Mouse (Mus musculus) CH12.LX (cell line): ENCODE data around the gene Pmpca. TPM values are rescaled to one million over a fixed set of nuclear protein-coding genes. Genes with fewer than 3 reads are reported as not detected.

ENCODE experiments used
- DNase-seq: peaks from one replicate; pipeline ENCODE4 v3.0.0-alpha.2; 2013; ENCODE audit errors: extremely low read depth
- H3K27ac ChIP-seq: 2 replicates; pipeline ENCODE4 v1.5.1; 2012; ENCODE audit warnings: low read depth, mild to moderate bottlenecking, control low read depth, moderate library complexity; ENCODE audit not compliant: insufficient read depth
- H3K27me3 ChIP-seq: replicated peaks from 2 replicates; pipeline ENCODE3; 2012; ENCODE audit warnings: inconsistent platforms
- H3K36me3 ChIP-seq, 2 experiments: replicated peaks in 1 of 2; 2 replicates each; pipeline versions ENCODE3 to v1.6.1; 2012; ENCODE audit warnings: inconsistent platforms in 1 of 2, low read length in 1 of 2, mild to moderate bottlenecking in 1 of 2, mixed read lengths in 1 of 2, moderate library complexity in 1 of 2; ENCODE audit not compliant: control insufficient read depth in 1 of 2, insufficient read depth in 1 of 2
- H3K4me1 ChIP-seq, 2 experiments: 2 replicates each; pipeline ENCODE4 v1.6.1; 2012; ENCODE audit warnings: inconsistent platforms in 1 of 2, moderate library complexity in 1 of 2; ENCODE audit not compliant: insufficient read depth in 2 of 2, control insufficient read depth in 1 of 2
- H3K4me2 ChIP-seq: 2 replicates; pipeline ENCODE4 v1.6.1; 2012; ENCODE audit warnings: low read depth, mild to moderate bottlenecking, control low read depth; ENCODE audit not compliant: poor library complexity, insufficient read depth, severe bottlenecking
- H3K4me3 ChIP-seq, 3 experiments: fragments of 150-350 bp in 1 of 3; sonication (generic) in 1 of 3; replicated peaks in 1 of 3; 2 replicates each; pipeline versions ENCODE3 to v1.5.1; 2011 to 2012; ENCODE audit warnings: low read depth in 2 of 3, low read length in 2 of 3, mild to moderate bottlenecking in 2 of 3, moderate library complexity in 2 of 3, control low read depth in 1 of 3, improper control_type of control experiment in 1 of 3, inconsistent platforms in 1 of 3, mixed read lengths in 1 of 3; ENCODE audit not compliant: poor library complexity in 1 of 3
- H3K79me2 ChIP-seq: replicated peaks from 2 replicates; pipeline ENCODE4 v1.6.1; 2012; ENCODE audit warnings: mild to moderate bottlenecking, moderate library complexity; ENCODE audit not compliant: control insufficient read depth, poor library complexity, insufficient read depth, severe bottlenecking; ENCODE audit errors: extremely low read depth
- H3K9ac ChIP-seq: 2 replicates; pipeline ENCODE4 v1.6.1; 2012; ENCODE audit warnings: low read depth, mild to moderate bottlenecking, control low read depth, moderate library complexity; ENCODE audit not compliant: insufficient read depth
- H3K9me3 ChIP-seq: replicated peaks from 2 replicates; pipeline ENCODE3; 2012; ENCODE audit warnings: low read length, inconsistent platforms, mixed read lengths
- CTCF ChIP-seq, 2 experiments: IDR thresholded peaks in 1 of 2; conservative IDR thresholded peaks in 1 of 2; 2 replicates each; pipeline ENCODE4 v1.5.1; 2011 to 2012; ENCODE audit warnings: low read depth in 2 of 2, low read length in 2 of 2, improper control_type of control experiment in 1 of 2, inconsistent platforms in 1 of 2, mild to moderate bottlenecking in 1 of 2, moderate library complexity in 1 of 2
- ETS1 ChIP-seq: conservative IDR thresholded peaks from 2 replicates; pipeline ENCODE4 v1.6.1; 2012; ENCODE audit warnings: low read depth, mild to moderate bottlenecking, inconsistent platforms, low read length, improper control_type of control experiment, moderate library complexity
- GABPA ChIP-seq: IDR thresholded peaks from 2 replicates; pipeline ENCODE4 v1.6.1; 2012; ENCODE audit warnings: low read depth, low read length, improper control_type of control experiment, inconsistent platforms; ENCODE audit not compliant: insufficient replicate concordance
- IRF4 ChIP-seq: IDR thresholded peaks from 2 replicates; pipeline ENCODE4 v1.6.1; 2014; ENCODE audit warnings: low read depth, mild to moderate bottlenecking, inconsistent platforms, low read length, improper control_type of control experiment
- JUND ChIP-seq: conservative IDR thresholded peaks from 2 replicates; pipeline ENCODE4 v1.6.1; 2011; ENCODE audit warnings: low read depth, low read length, improper control_type of control experiment
- MYC ChIP-seq: IDR thresholded peaks from 2 replicates; pipeline ENCODE4 v1.6.1; 2011; ENCODE audit warnings: low read depth, mild to moderate bottlenecking, improper control_type of control experiment, low read length
- RAD21 ChIP-seq: IDR thresholded peaks from 2 replicates; pipeline ENCODE4 v1.6.1; 2011; ENCODE audit warnings: low read depth, mild to moderate bottlenecking, low read length, improper control_type of control experiment, moderate library complexity
- SIN3A ChIP-seq: IDR thresholded peaks from 2 replicates; pipeline ENCODE4 v1.6.1; 2012; ENCODE audit warnings: low read length, improper control_type of control experiment, inconsistent platforms
- SMC3 ChIP-seq: IDR thresholded peaks from 2 replicates; pipeline ENCODE4 v1.6.1; 2011; ENCODE audit warnings: low read depth, low read length, improper control_type of control experiment
- TBP ChIP-seq: conservative IDR thresholded peaks from 2 replicates; pipeline ENCODE4 v1.6.1; 2011; ENCODE audit warnings: low read depth, low read length, improper control_type of control experiment
- TCF12 ChIP-seq: IDR thresholded peaks from 2 replicates; pipeline ENCODE4 v1.6.1; 2014; ENCODE audit warnings: low read depth, mild to moderate bottlenecking, inconsistent platforms, low read length, improper control_type of control experiment
- UBTF ChIP-seq: IDR thresholded peaks from 2 replicates; pipeline ENCODE4 v1.6.1; 2012; ENCODE audit warnings: low read depth, mild to moderate bottlenecking, inconsistent platforms, low read length, improper control_type of control experiment, moderate library complexity
- USF1 ChIP-seq: IDR thresholded peaks from 2 replicates; pipeline ENCODE4 v1.6.1; 2014; ENCODE audit warnings: low read depth, mild to moderate bottlenecking, inconsistent platforms, low read length, improper control_type of control experiment
- USF2 ChIP-seq: conservative IDR thresholded peaks from 2 replicates; pipeline ENCODE4 v1.6.1; 2011; ENCODE audit warnings: low read depth, low read length, improper control_type of control experiment
- ZC3H11A ChIP-seq: IDR thresholded peaks from 2 replicates; pipeline ENCODE4 v1.6.1; 2012; ENCODE audit warnings: low read depth, mild to moderate bottlenecking, inconsistent platforms, low read length, improper control_type of control experiment
- dilution Hi-C: fragments of 300-500 bp; cut with MboI; formaldehyde crosslinking; loops from 2 replicates; pipeline ENCODE4 v1.14.3; 2020; ENCODE audit warnings: low sequenced_read_pairs; ENCODE audit not compliant: extremely low pct_unique_long_range_greater_than_20kb, extremely low pct_ligation_motif_present
- in situ Hi-C: fragments of 300-500 bp; cut with MboI; formaldehyde crosslinking; loops from 3 replicates; pipeline ENCODE4 v1.14.3; 2019; ENCODE audit warnings: low sequenced_read_pairs, low pct_ligation_motif_present, low pct_unique_long_range_greater_than_20kb, mixed read lengths
- polyA plus RNA-seq: library from polyadenylated mRNA; unstranded; fragments of >175 nt; gene quantifications from 2 replicates; pipeline ENCODE4 v1.2.1, GENCODE M21; 2012; ENCODE audit warnings: low read depth; ENCODE audit not compliant: insufficient read length
- total RNA-seq, 2 experiments: library from RNA; depleted of rRNA; stranded (reverse); fragments of 300-350 nt in 1 of 2; fragments of >200 nt in 1 of 2; gene quantifications; 2 replicates each; pipeline ENCODE4 v1.2.3; 2012 to 2014

Gene Pmpca
- total and polyA plus RNA-seq, 3 experiments: 74.7 to 143 (median 79.5) TPM

GRCm38 (mm10) chr2:26417066-26417465 is 27.9 kb downstream of the Pmpca start:
- no peak overlapping the region for H3K4me3 ChIP-seq
- H3K9ac ChIP-seq: no peak overlapping the region
- no peak for DNase-seq
- no peak overlapping the region for H3K27ac ChIP-seq
- TF ChIP-seq MYC: no peak
- TF ChIP-seq JUND: no peak
- no peak for TF ChIP-seq TBP
- TF ChIP-seq ZC3H11A: no peak
- no peak for TF ChIP-seq USF1
- TF ChIP-seq USF2: no peak
- TF ChIP-seq CTCF (conservative IDR thresholded peaks at IDR 0.05 in 1 of 2, IDR thresholded peaks at IDR 0.05 in 1 of 2; ENCODE audit: low read depth in 2 of 2, low read length in 2 of 2): no peak
- no peak for TF ChIP-seq RAD21
- no peak for TF ChIP-seq IRF4
- TF ChIP-seq GABPA: no peak
- TF ChIP-seq TCF12: no peak
- TF ChIP-seq, all 38 proteins: peak for 0
- in situ Hi-C loops: no loop called here
- peaks cover 77 to 97% of the 10 kb centered on the region in 2 experiments for H3K36me3 ChIP-seq
- no peak overlapping the region for H3K4me2 ChIP-seq
- no peaks in the 10 kb centered on the region for H3K27me3 ChIP-seq
- dilution Hi-C loops: no loop called here
- no peaks in the 10 kb centered on the region for H3K9me3 ChIP-seq
- H3K4me1 ChIP-seq: no peaks in the 10 kb centered on the region
- no peaks in the 10 kb centered on the region for H3K79me2 ChIP-seq

GRCm38 (mm10) chr2:26418120-26418519 is 29.0 kb downstream of the Pmpca start:
- H3K27me3 ChIP-seq: no peaks in the 10 kb centered on the region
- no peak overlapping the region for H3K9ac ChIP-seq
- no peak overlapping the region for H3K4me2 ChIP-seq
- no peak overlapping the region for H3K27ac ChIP-seq
- dilution Hi-C loops (no loop called here), in situ Hi-C loops (no loop called here)
- no peaks in the 10 kb centered on the region for H3K9me3 ChIP-seq
- no peak for TF ChIP-seq UBTF
- TF ChIP-seq USF2: no peak
- TF ChIP-seq TBP: no peak
- no peak for TF ChIP-seq SIN3A
- TF ChIP-seq CTCF (conservative IDR thresholded peaks at IDR 0.05 in 1 of 2, IDR thresholded peaks at IDR 0.05 in 1 of 2; ENCODE audit: low read depth in 2 of 2, low read length in 2 of 2): no peak
- TF ChIP-seq SMC3: no peak
- no peak for TF ChIP-seq ETS1
- TF ChIP-seq RAD21: no peak
- TF ChIP-seq USF1: no peak
- H3K79me2 ChIP-seq: no peaks in the 10 kb centered on the region
- H3K36me3 ChIP-seq: peaks cover 79 to 97% of the 10 kb centered on the region in 2 experiments
- no peak for DNase-seq
- H3K4me1 ChIP-seq: no peaks in the 10 kb centered on the region
- no peak overlapping the region for H3K4me3 ChIP-seq
